Mouse (Mus musculus) lung, postnatal 0 days (tissue): ENCODE measurements around the gene Ttc12. TPM values are rescaled to one million over a fixed set of nuclear protein-coding genes. Genes with fewer than 3 reads are reported as not detected.

ENCODE experiments used
- ATAC-seq: fragments of 200-750 bp; cut with Nextera tagmentation; 2 replicates; pipeline ENCODE4 v1.8.0; 2017; ENCODE audit warnings: moderate library complexity
- DNase-seq: peaks from one replicate; pipeline ENCODE4 v3.0.0-alpha.2; 2016; ENCODE audit warnings: low spot score
- H3K27ac ChIP-seq: fragments of 300-500 bp; sonication (generic); 2 replicates; pipeline ENCODE4 v1.5.1; 2014; ENCODE audit warnings: antibody characterized with exemption, mild to moderate bottlenecking, low read length, mixed read lengths
- H3K27me3 ChIP-seq: fragments of 300-500 bp; sonication (generic); replicated peaks from 2 replicates; pipeline ENCODE4 v1.6.1; 2014; ENCODE audit warnings: low read length, mixed read lengths; ENCODE audit not compliant: insufficient read depth
- H3K36me3 ChIP-seq: fragments of 300-500 bp; sonication (generic); 2 replicates; pipeline ENCODE4 v1.6.1; 2014; ENCODE audit warnings: low read length, mixed read lengths; ENCODE audit not compliant: insufficient read depth
- H3K4me1 ChIP-seq: fragments of 300-500 bp; sonication (generic); 2 replicates; pipeline ENCODE4 v1.6.1; 2014; ENCODE audit warnings: antibody characterized with exemption, low read depth, low read length, mixed read lengths; ENCODE audit not compliant: insufficient read depth
- H3K4me2 ChIP-seq: fragments of 300-500 bp; sonication (generic); replicated peaks from 2 replicates; pipeline ENCODE4 v1.6.1; 2014; ENCODE audit warnings: low read depth, mild to moderate bottlenecking, low read length, moderate library complexity, mixed read lengths
- H3K4me3 ChIP-seq: fragments of 300-500 bp; sonication (generic); 2 replicates; pipeline ENCODE4 v1.5.1; 2014; ENCODE audit warnings: low read depth, low read length
- H3K9ac ChIP-seq: fragments of 300-500 bp; sonication (generic); replicated peaks from 2 replicates; pipeline ENCODE4 v1.6.1; 2014; ENCODE audit warnings: low read depth, mild to moderate bottlenecking
- H3K9me3 ChIP-seq: fragments of 300-500 bp; sonication (generic); 2 replicates; pipeline ENCODE4 v1.6.1; 2016; ENCODE audit warnings: low read length, mixed read lengths
- CTCF ChIP-seq: IDR thresholded peaks from 2 replicates; pipeline ENCODE4 v1.5.1; 2016; ENCODE audit warnings: antibody characterized with exemption, mild to moderate bottlenecking
- EP300 ChIP-seq: IDR thresholded peaks from 2 replicates; pipeline ENCODE4 v1.6.1; 2016; ENCODE audit warnings: antibody characterized with exemption, mild to moderate bottlenecking, control low read depth
- WGBS: fragments of 180-500 bp; shearing (Covaris S2); extraction: QIAGEN DNeasy Blood & Tissue Kit; methylation state at CpG from one replicate; pipeline ENCODE4 v1.1.7; 2014; 5-methylcytosine and 5-hydroxymethylcytosine counted together
- polyA plus RNA-seq: library from polyadenylated mRNA; unstranded; fragments of >200 nt; fragmentation: Nextera tagmentation; extraction: Ambion mirVana; gene quantifications from 2 replicates; pipeline ENCODE4 v1.2.1, GENCODE M21; 2015

The Ttc12 gene
- polyA plus RNA-seq, 1 experiment from 2014 or later = 3.5 TPM

DNA sequence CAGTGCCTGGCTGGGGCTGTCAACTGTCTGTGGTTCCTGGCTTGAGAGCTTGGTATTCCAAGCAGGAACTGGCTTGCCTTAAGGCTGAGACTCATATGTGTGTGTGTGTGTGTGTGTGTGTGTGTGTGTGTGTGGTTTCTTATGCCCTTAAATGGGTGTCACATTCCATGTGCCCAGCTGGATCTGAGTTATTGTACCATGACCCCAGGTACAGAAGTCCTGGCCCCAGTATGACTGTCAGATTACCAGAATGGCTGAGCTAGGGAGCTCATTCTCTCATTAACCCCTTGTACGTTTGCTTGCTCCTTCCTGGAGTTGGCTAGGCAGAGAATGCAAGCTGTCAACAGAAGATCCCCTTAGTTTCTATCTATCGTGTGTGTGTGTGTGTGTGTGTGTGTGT lies 28.3 kb upstream of the Ttc12 start:
- no peak for TF ChIP-seq CTCF
- no peak for TF ChIP-seq EP300
- Histone ChIP-seq H3K9ac (no peak overlapping the region), H3K27me3 (no peaks in the 10 kb centered on the region), H3K4me2 (no peak overlapping the region), H3K27ac (no peak overlapping the region), H3K4me1 (no peaks in the 10 kb centered on the region), H3K9me3 (no peaks in the 10 kb centered on the region), H3K4me3 (no peak overlapping the region), H3K36me3 (no peaks in the 10 kb centered on the region)
- 53% methylated on average over 2 of the region's 2 CpGs for WGBS
- ATAC-seq = no peak
- DNase-seq = no peak

DNA sequence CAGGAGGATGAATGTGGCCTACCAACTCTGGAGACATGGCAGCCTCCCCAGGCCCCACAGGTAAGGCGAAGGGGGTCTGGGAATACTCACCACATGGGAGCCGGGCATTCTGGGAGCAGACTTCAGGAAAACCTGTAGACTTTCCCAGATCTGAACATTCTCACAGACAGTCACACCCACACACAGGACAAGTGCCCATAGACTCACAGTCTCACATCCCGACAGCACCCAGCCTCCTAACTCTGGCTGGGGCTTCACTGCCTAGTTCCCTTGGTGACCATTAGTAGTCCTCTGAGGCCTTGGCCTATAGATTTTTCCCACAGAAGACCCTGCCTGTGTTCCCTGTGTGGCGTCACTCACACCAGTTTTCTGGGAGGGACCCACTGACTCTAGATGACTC lies 24.6 kb upstream of the Ttc12 start:
- no peaks in the 10 kb centered on the region for H3K9me3 ChIP-seq

DNA sequence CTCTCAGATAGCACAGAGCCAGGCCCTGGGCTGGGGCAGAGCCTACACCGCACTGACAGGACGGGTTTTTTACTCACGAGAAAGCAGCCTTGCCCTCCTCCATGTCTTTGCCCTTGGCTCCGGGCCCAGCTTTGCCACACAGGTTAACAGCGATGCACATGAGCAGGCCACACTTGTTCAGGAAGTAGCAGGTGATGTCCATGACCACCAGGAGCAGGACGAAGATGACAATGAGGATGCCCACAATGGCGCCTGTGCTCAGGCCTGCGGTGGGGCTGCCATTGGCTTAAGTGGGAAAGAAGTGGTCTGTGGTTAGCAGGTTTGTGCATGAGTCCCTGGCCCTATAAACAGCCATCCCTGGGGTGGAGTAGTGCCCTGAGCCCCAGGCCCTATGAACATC lies 23.6 kb upstream of the Ttc12 start:
- Histone ChIP-seq H3K9ac (no peak overlapping the region), H3K4me3 (no peak overlapping the region), H3K27me3 (no peaks in the 10 kb centered on the region), H3K4me1 (no peaks in the 10 kb centered on the region), H3K9me3 (no peaks in the 10 kb centered on the region), H3K27ac (no peak overlapping the region), H3K36me3 (no peaks in the 10 kb centered on the region), H3K4me2 (no peak overlapping the region)
- DNase-seq = no peak
- no peak for ATAC-seq
- TF ChIP-seq CTCF (no peak), EP300 (no peak)
- WGBS = 94% methylated on average over 8 of the region's 8 CpGs

More for the DNA sequence above, 24.6 kb upstream of the Ttc12 start:
- no peaks in the 10 kb centered on the region for H3K27me3 ChIP-seq
- H3K27ac ChIP-seq = no peak overlapping the region
- DNase-seq (no peak), ATAC-seq (no peak)
- H3K4me1 ChIP-seq = no peaks in the 10 kb centered on the region
- H3K4me3 ChIP-seq = no peak overlapping the region
- no peak overlapping the region for H3K4me2 ChIP-seq
- TF ChIP-seq CTCF = no peak
- TF ChIP-seq EP300 = no peak
- WGBS = 93% methylated on average over 4 of the region's 4 CpGs
- no peaks in the 10 kb centered on the region for H3K36me3 ChIP-seq
- H3K9ac ChIP-seq = no peak overlapping the region

DNA sequence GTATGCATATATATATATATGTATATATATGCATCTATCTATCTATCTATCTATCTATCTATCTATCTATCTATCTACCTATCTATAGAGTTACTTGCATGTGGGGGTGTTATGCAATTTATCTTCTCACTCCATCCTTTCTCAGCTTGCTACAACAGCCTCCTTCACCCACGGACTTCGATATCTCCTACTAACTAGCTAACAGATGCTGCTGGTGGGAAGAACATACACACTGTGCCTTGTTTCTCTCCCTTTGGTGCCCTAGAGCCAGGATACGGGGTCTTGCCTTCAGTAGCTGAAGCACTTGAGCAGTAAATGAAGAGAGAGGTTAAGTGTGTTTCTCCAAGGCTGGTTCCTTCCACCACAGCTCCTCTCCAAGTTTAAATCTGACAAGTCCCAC lies 23.1 kb upstream of the Ttc12 start:
- ATAC-seq (no peak), DNase-seq (no peak)
- WGBS = 74% methylated on average over 3 of the region's 3 CpGs
- no peak overlapping the region for H3K4me3 ChIP-seq
- H3K27me3 ChIP-seq = no peaks in the 10 kb centered on the region
- no peak overlapping the region for H3K27ac ChIP-seq
- H3K9me3 ChIP-seq = no peaks in the 10 kb centered on the region
- H3K36me3 ChIP-seq = no peaks in the 10 kb centered on the region
- H3K9ac ChIP-seq = no peak overlapping the region
- H3K4me1 ChIP-seq = no peaks in the 10 kb centered on the region
- H3K4me2 ChIP-seq = no peak overlapping the region
- no peak for TF ChIP-seq CTCF
- TF ChIP-seq EP300 = no peak

DNA sequence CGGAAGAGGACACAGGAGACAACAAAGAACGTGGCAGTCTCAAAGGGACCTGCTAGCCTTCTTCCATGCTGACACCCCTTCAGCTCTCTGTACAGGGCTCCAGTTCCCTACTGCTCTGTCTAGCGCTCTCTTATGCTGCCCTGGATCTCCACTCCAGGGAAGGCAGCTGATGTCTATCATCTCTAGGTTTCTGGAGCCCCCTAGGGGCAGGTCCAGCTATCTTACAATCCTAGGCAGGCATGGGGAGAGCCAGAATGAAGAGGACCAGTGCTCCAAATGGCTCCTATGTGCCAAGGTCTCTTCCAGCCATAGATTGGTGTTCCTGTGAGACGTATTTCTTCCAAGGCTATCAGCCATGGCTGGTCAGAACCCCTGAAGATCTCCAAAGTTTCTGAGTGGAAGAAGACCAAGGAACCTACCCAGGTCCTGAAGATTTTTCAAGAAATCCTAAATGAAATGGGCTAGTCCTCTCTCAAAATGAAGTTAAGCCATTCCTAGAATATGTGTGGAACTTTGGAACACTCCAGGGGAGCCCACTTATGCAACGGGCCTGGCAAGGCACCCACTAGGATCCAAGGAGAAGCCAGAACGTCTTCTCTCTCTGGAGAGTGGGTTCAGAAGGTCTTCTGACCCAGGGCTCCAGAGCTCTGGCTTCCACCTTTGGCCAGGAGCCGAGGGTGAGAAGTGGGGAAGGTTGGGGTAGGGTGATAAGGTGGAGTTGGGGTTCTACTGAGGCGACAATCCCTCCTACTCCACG lies 22.0 kb upstream of the Ttc12 start:
- Histone ChIP-seq H3K4me1 (no peaks in the 10 kb centered on the region), H3K4me3 (no peak overlapping the region), H3K27ac (no peak overlapping the region), H3K9ac (no peak overlapping the region), H3K9me3 (no peaks in the 10 kb centered on the region), H3K4me2 (no peak overlapping the region), H3K27me3 (no peaks in the 10 kb centered on the region), H3K36me3 (no peaks in the 10 kb centered on the region)
- TF ChIP-seq EP300 (no peak), CTCF (peak; percentile 42)
- 80% methylated on average over 9 of the region's 9 CpGs for WGBS
- DNase-seq (no peak), ATAC-seq (no peak)

DNA sequence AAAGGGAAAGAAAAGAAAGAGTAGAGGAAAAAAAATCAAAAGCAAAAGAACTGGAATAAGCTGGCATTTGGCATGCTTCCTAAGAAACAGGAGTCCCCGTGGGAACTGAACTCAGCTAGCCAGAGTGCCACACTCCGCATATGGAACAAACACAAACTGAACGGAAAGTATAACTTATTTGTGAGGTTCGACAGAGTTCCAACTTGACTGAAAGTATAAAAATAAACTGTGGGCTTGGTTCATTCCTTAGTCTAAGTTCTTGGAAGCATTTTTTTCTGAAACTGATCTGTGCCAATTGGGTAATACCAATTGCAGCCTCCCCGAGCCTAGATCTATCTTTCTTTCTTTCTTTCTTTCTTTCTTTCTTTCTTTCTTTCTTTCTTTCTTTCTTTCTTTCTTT lies 18.6 kb upstream of the Ttc12 start:
- Histone ChIP-seq H3K9ac (no peak overlapping the region), H3K27me3 (no peaks in the 10 kb centered on the region), H3K4me3 (no peak overlapping the region), H3K9me3 (no peaks in the 10 kb centered on the region), H3K27ac (no peak overlapping the region), H3K36me3 (no peaks in the 10 kb centered on the region), H3K4me1 (no peaks in the 10 kb centered on the region), H3K4me2 (no peak overlapping the region)
- DNase-seq (peak; percentile 20), ATAC-seq (no peak)
- TF ChIP-seq EP300 = no peak
- no peak for TF ChIP-seq CTCF
- WGBS = 53% methylated on average over 5 of the region's 5 CpGs
